Mouse (Mus musculus) MEL (cell line): Measurements from ENCODE around the gene Hist1h1e.

Experiments
- CTCF ChIP-seq, 3 experiments: IDR thresholded peaks in 2 of 3; conservative IDR thresholded peaks in 1 of 3; 2 replicates each; pipeline ENCODE4 v1.5.1; 2011 to 2012; ENCODE audit warnings: low read length in 3 of 3, low read depth in 2 of 3, mild to moderate bottlenecking in 2 of 3, improper control_type of control experiment in 1 of 3, inconsistent platforms in 1 of 3, mixed read lengths in 1 of 3, moderate library complexity in 1 of 3; ENCODE audit not compliant: control insufficient read depth in 1 of 3, insufficient read depth in 1 of 3, poor library complexity in 1 of 3, severe bottlenecking in 1 of 3
- POLR2A ChIP-seq, 2 experiments: IDR thresholded peaks; 2 replicates each; pipeline ENCODE4 v1.6.1; 2011 to 2012; ENCODE audit warnings: low read length in 2 of 2, mild to moderate bottlenecking in 2 of 2, control low read depth in 1 of 2, improper control_type of control experiment in 1 of 2, low read depth in 1 of 2, moderate library complexity in 1 of 2; ENCODE audit not compliant: control insufficient read depth in 1 of 2, insufficient read depth in 1 of 2, poor library complexity in 1 of 2
- TAL1 ChIP-seq: IDR thresholded peaks from 2 replicates; pipeline ENCODE4 v1.6.1; 2012; ENCODE audit warnings: mild to moderate bottlenecking, inconsistent platforms, low read length, moderate library complexity, mixed read lengths

DNA sequence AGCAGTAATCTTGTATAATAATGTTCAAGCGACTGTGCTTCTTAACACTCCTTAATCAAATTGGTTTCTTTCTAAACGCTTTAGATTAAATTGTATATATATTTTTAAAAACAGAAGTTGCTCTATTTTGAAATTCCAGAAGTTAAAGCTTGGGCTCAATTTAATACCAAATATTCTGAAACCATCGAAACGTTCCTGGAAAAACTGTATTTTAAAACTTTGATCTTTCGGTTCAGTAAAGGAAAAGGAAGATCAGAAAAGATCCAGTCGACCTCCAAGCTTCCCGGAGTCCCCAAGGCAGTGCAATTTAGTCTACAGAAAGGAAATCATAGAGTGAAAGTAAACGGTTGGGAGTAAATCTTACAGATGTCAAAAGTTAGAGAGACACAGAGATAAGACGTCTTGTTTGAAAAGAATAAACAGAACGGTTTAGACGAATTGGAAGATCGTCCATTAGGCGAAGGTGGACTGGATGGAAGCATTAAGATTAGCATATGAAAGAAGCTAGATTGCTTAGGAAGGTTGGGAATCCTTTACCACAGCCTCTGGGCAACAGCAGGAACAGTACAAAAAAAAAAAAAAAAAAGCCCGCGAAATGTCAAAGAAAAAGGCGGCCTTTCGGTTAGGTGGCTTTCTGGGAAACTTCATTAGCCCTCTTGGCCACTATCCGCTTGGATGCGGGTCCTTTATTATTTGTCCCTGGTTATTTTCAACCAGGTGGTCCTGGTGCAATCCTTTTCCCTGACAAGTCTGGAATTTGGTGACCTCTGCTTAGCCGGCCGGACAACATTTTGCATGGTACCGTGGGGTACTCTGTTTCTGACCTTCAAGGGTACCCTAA is 36.0 kb downstream of the Hist1h1e start:
- no peak; a peak in 1 of 4 replicates for TF ChIP-seq POLR2A (IDR thresholded peaks at IDR 0.05; ENCODE audit: control insufficient read depth in 1 of 2, insufficient read depth in 1 of 2, low read depth in 1 of 2, low read length in 2 of 2, poor library complexity in 1 of 2)
- no peak for TF ChIP-seq CTCF (IDR thresholded peaks at IDR 0.05 in 2 of 3, conservative IDR thresholded peaks at IDR 0.05 in 1 of 3; ENCODE audit: control insufficient read depth in 1 of 3, insufficient read depth in 1 of 3, low read depth in 2 of 3, low read length in 3 of 3, poor library complexity in 1 of 3, severe bottlenecking in 1 of 3)
- TF ChIP-seq TAL1, result no peak
